Mouse (Mus musculus) ES-Bruce4 (cell line): Measurements from ENCODE around the gene Wdr18.

ENCODE experiments used
- CTCF ChIP-seq: IDR thresholded peaks from one replicate; pipeline ENCODE4 v1.8.1; 2011; ENCODE audit warnings: low read depth, low read length
- EP300 ChIP-seq: IDR thresholded peaks from 2 replicates; pipeline ENCODE4 v1.6.1; 2011; ENCODE audit warnings: low read depth, low read length; ENCODE audit not compliant: insufficient read depth
- POLR2A ChIP-seq: IDR thresholded peaks from one replicate; pipeline ENCODE4 v1.8.1; 2011; ENCODE audit warnings: low read length; ENCODE audit not compliant: insufficient read depth

- TF ChIP-seq POLR2A (no peak), CTCF (no peak), EP300 (no peak)
Measured at GRCm38 (mm10) chr10:80002829-80003228, 42.9 kb downstream of the Wdr18 start.
